Mouse (Mus musculus) MEL (cell line): Measurements from ENCODE around the gene Cdca7l.

Experiments used
- CTCF ChIP-seq, 3 experiments: IDR thresholded peaks in 2 of 3; conservative IDR thresholded peaks in 1 of 3; 2 replicates each; pipeline ENCODE4 v1.5.1; 2011 to 2012; ENCODE audit warnings: low read length in 3 of 3, low read depth in 2 of 3, mild to moderate bottlenecking in 2 of 3, improper control_type of control experiment in 1 of 3, inconsistent platforms in 1 of 3, mixed read lengths in 1 of 3, moderate library complexity in 1 of 3; ENCODE audit not compliant: control insufficient read depth in 1 of 3, insufficient read depth in 1 of 3, poor library complexity in 1 of 3, severe bottlenecking in 1 of 3
- MAX ChIP-seq: IDR thresholded peaks from 2 replicates; pipeline ENCODE4 v1.6.1; 2011; ENCODE audit warnings: low read length, improper control_type of control experiment
- POLR2A ChIP-seq, 2 experiments: IDR thresholded peaks; 2 replicates each; pipeline ENCODE4 v1.6.1; 2011 to 2012; ENCODE audit warnings: low read length in 2 of 2, mild to moderate bottlenecking in 2 of 2, control low read depth in 1 of 2, improper control_type of control experiment in 1 of 2, low read depth in 1 of 2, moderate library complexity in 1 of 2; ENCODE audit not compliant: control insufficient read depth in 1 of 2, insufficient read depth in 1 of 2, poor library complexity in 1 of 2

DNA sequence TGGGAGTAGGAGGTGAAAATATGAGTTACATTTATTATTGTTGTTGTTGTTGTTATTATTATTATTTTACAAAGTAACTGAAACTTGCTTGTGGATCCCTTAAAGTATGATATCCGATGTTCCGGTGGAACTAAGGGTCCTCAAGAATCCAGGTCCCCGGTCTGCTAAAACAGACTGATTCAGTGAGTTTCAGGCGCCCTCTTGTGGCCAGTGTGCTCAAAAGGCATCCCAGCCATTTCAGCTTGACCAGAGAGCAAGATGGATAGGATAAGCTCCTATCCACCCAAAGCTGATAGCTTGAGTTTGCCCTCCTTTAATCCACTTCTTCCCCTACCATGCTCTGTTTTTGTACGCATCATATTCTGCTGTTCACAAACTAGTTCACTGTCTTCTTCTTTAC is 35.0 kb upstream of the Cdca7l start:
- TF ChIP-seq POLR2A (IDR thresholded peaks at IDR 0.05; ENCODE audit: control insufficient read depth in 1 of 2, insufficient read depth in 1 of 2, low read depth in 1 of 2, low read length in 2 of 2, poor library complexity in 1 of 2) (no peak), MAX (no peak), CTCF (IDR thresholded peaks at IDR 0.05 in 2 of 3, conservative IDR thresholded peaks at IDR 0.05 in 1 of 3; ENCODE audit: control insufficient read depth in 1 of 3, insufficient read depth in 1 of 3, low read depth in 2 of 3, low read length in 3 of 3, poor library complexity in 1 of 3, severe bottlenecking in 1 of 3) (peak; percentile 95 to 97 (median 97))
